ENCODE assay signal across 24 mouse cellular contexts in genomic region chr1:92175266-92175665, GRCm38 (mm10).
"Had no signal": no experiment of that assay in that cellular context is flagged by ENCODE, and none has a peak within 500 bp of the region (broad histone marks: within the 10 kb centered on the region; RNA-seq: fewer than 3 reads in every experiment).

No protein-coding gene starts in this region.

- H3K9me3 ChIP-seq: kidney, embryonic 15.5 days; limb, embryonic 10.5 days; limb, embryonic 13.5 days; liver, embryonic 12.5 days; liver, embryonic 15.5 days; lung, embryonic 15.5 days; megakaryocyte, embryonic 14.5 days; midbrain, embryonic 10.5 days; midbrain, embryonic 13.5 days; neural tube, embryonic 15.5 days; stomach, embryonic 15.5 days had no signal

- H3K27ac ChIP-seq: layer of hippocampus, adult 2 months; limb, embryonic 10.5 days; limb, embryonic 13.5 days; liver, embryonic 12.5 days; liver, embryonic 15.5 days; lung, embryonic 15.5 days; midbrain, embryonic 10.5 days; midbrain, embryonic 13.5 days; neural tube, embryonic 15.5 days; stomach, embryonic 15.5 days had no signal

- H3K27me3 ChIP-seq: kidney, embryonic 15.5 days; limb, embryonic 13.5 days; liver, embryonic 12.5 days; liver, embryonic 15.5 days; lung, embryonic 15.5 days; midbrain, embryonic 13.5 days; neural tube, embryonic 15.5 days; stomach, embryonic 15.5 days had no signal

- H3K4me2 ChIP-seq: kidney, embryonic 15.5 days; limb, embryonic 13.5 days; liver, embryonic 12.5 days; liver, embryonic 15.5 days; lung, embryonic 15.5 days; midbrain, embryonic 13.5 days; neural tube, embryonic 15.5 days; stomach, embryonic 15.5 days had no signal

- DNase-seq: kidney, adult 8-10 months; layer of hippocampus, adult 9-11 months; liver; lung, adult 18-20 months; lung, postnatal 10 days; lung, postnatal 36 days; retina, postnatal 1 day; right cerebral cortex, postnatal 25 days; spleen, adult 18-20 months; thymus, postnatal 25 days had no signal

- H3K36me3 ChIP-seq: kidney, embryonic 15.5 days; limb, embryonic 13.5 days; liver, embryonic 12.5 days; liver, embryonic 15.5 days; lung, embryonic 15.5 days; midbrain, embryonic 13.5 days; neural tube, embryonic 15.5 days; stomach, embryonic 15.5 days had no signal

- H3K4me3 ChIP-seq: kidney, embryonic 15.5 days; layer of hippocampus, adult 2 months; limb, embryonic 10.5 days; limb, embryonic 13.5 days; liver, embryonic 12.5 days; liver, embryonic 15.5 days; lung, embryonic 15.5 days; megakaryocyte, embryonic 14.5 days; midbrain, embryonic 10.5 days; midbrain, embryonic 13.5 days; myocyte; neural tube, embryonic 15.5 days; stomach, embryonic 15.5 days had no signal

- ATAC-seq: liver, embryonic 12.5 days; midbrain, embryonic 13.5 days; midbrain, embryonic 16.5 days had no signal

- H3K9ac ChIP-seq: kidney, embryonic 15.5 days; limb, embryonic 13.5 days; liver, embryonic 12.5 days; liver, embryonic 15.5 days; lung, embryonic 15.5 days; midbrain, embryonic 13.5 days; neural tube, embryonic 15.5 days; stomach, embryonic 15.5 days had no signal
